15 mouse cellular contexts compared by ENCODE assay signal in genomic region chr2:30756962-30757715, GRCm38 (mm10). TPM values are rescaled to one million over a fixed set of nuclear protein-coding genes. Genes with fewer than 3 reads are reported as not detected.
A peak's percentile ranks its signal among the peaks of the same experiment; 100 is the strongest.
DNase-seq lines count a peak whose midpoint lies in the region; ATAC-seq and TF ChIP-seq lines count a peak whose summit lies in the region.
"Had no signal": no experiment of that assay in that cellular context is flagged by ENCODE, and none has a peak within 500 bp of the region (broad histone marks: within the 10 kb centered on the region; RNA-seq: fewer than 3 reads in every experiment).

No protein-coding gene starts in this region.

- peak overlapping the region; percentile 95 for H3K27ac ChIP-seq in forebrain, embryonic 11.5 days (ENCODE audit: low read depth, low read length)
- no peak overlapping the region for H3K27ac ChIP-seq in forebrain, embryonic 15.5 days (replicated peaks)
- peak overlapping the region; percentile 99 for H3K27ac ChIP-seq in kidney, embryonic 15.5 days
- peak overlapping the region; percentile 29; the same call in 1 of the 2 replicates for H3K27ac ChIP-seq in ES-E14 (ENCODE audit: insufficient read depth, low read depth, low read length, poor library complexity, severe bottlenecking)
- peak overlapping the region; percentile 98; the same call in 1 of the 2 replicates for H3K27ac ChIP-seq in limb, embryonic 12.5 days

- H3K36me3 ChIP-seq in forebrain, embryonic 11.5 days (ENCODE audit: control insufficient read depth, insufficient read depth, low read length), result no peaks in the 10 kb centered on the region
- H3K36me3 ChIP-seq in forebrain, embryonic 15.5 days, result no peaks in the 10 kb centered on the region
- H3K36me3 ChIP-seq in kidney, embryonic 15.5 days, result no peaks in the 10 kb centered on the region
- H3K36me3 ChIP-seq in ES-E14 (ENCODE audit: control insufficient read depth, insufficient read depth, low read length, poor library complexity, severe bottlenecking), result no peaks in the 10 kb centered on the region
- H3K36me3 ChIP-seq in limb, embryonic 12.5 days, result no peaks in the 10 kb centered on the region
- H3K36me3 ChIP-seq: neural tube, embryonic 12.5 days had no signal

- H3K9ac ChIP-seq in forebrain, embryonic 11.5 days (ENCODE audit: low read length), result no peak overlapping the region
- no peak overlapping the region for H3K9ac ChIP-seq in forebrain, embryonic 15.5 days (replicated peaks)
- H3K9ac ChIP-seq in kidney, embryonic 15.5 days, result no peak overlapping the region
- H3K9ac ChIP-seq in ES-E14 (ENCODE audit: insufficient read depth, low read depth, low read length, poor library complexity, severe bottlenecking), result no peak overlapping the region
- no peak overlapping the region for H3K9ac ChIP-seq in limb, embryonic 12.5 days (replicated peaks)
- H3K9ac ChIP-seq: neural tube, embryonic 12.5 days had no signal

- ATAC-seq in forebrain, embryonic 11.5 days (replicated peaks; ENCODE audit: low FRiP score), result no peak
- no peak for ATAC-seq in forebrain, embryonic 15.5 days (replicated peaks)
- ATAC-seq in kidney, embryonic 15.5 days (replicated peaks; ENCODE audit: low FRiP score), result no peak
- no peak for ATAC-seq in limb, embryonic 12.5 days (ENCODE audit: insufficient number of reproducible peaks, insufficient read depth, low FRiP score, low TSS enrichment, low read depth)
- ATAC-seq: forebrain, embryonic 16.5 days had no signal

- no peak for DNase-seq in forebrain, embryonic 11.5 days (ENCODE audit: low spot score)
- no peak for DNase-seq in kidney, postnatal 36 days
- DNase-seq in ES-E14 (ENCODE audit: low read depth, low spot score), result no peak
- DNase-seq in yolk sac, embryonic 10.5 days (ENCODE audit: low spot score), result no peak
- DNase-seq in urinary bladder, postnatal 36 days (ENCODE audit: low spot score in 2 of 2), result no peak
- DNase-seq: adrenal gland, adult 8-10 months; layer of hippocampus, adult 9-11 months; left cerebral cortex, postnatal 4 days; thymus, postnatal 36 days had no signal

- peaks cover 3% of the 10 kb centered on the region; the same call in 1 of the 2 replicates for H3K9me3 ChIP-seq in forebrain, embryonic 11.5 days (ENCODE audit: control insufficient read depth, low read length)
- H3K9me3 ChIP-seq in forebrain, embryonic 15.5 days, result no peaks in the 10 kb centered on the region
- peaks cover 5% of the 10 kb centered on the region; the same call in 1 of the 2 replicates for H3K9me3 ChIP-seq in kidney, embryonic 15.5 days (replicated peaks)
- no peaks in the 10 kb centered on the region for H3K9me3 ChIP-seq in ES-E14 (ENCODE audit: control insufficient read depth, insufficient read depth, low read depth, low read length)
- H3K9me3 ChIP-seq in limb, embryonic 12.5 days, result peaks cover 9% of the 10 kb centered on the region

- in situ Hi-C loops in ES-E14 (cut with MboI; ENCODE audit: low sequenced_read_pairs in 2 of 2, unreplicated experiment in 2 of 2), result no loop called here

- no peak overlapping the region for H3K4me2 ChIP-seq in forebrain, embryonic 11.5 days (ENCODE audit: low read depth, low read length, severe bottlenecking)
- H3K4me2 ChIP-seq in forebrain, embryonic 15.5 days (replicated peaks), result no peak overlapping the region
- no peak overlapping the region for H3K4me2 ChIP-seq in kidney, embryonic 15.5 days
- H3K4me2 ChIP-seq in limb, embryonic 12.5 days, result no peak overlapping the region
- H3K4me2 ChIP-seq: neural tube, embryonic 12.5 days had no signal

- peaks cover 29% of the 10 kb centered on the region for H3K4me1 ChIP-seq in forebrain, embryonic 11.5 days (replicated peaks; ENCODE audit: control insufficient read depth, insufficient read depth, low read length)
- H3K4me1 ChIP-seq in forebrain, embryonic 15.5 days, result peaks cover 27% of the 10 kb centered on the region
- H3K4me1 ChIP-seq in kidney, embryonic 15.5 days, result peaks cover 59% of the 10 kb centered on the region
- H3K4me1 ChIP-seq in ES-E14 (ENCODE audit: control insufficient read depth in 2 of 2, insufficient read depth in 2 of 2, low read length in 2 of 2, poor library complexity in 1 of 2), result peaks cover 18 to 40% of the 10 kb centered on the region in 2 experiments
- peaks cover 51% of the 10 kb centered on the region for H3K4me1 ChIP-seq in limb, embryonic 12.5 days (replicated peaks)

- H3K4me3 ChIP-seq in forebrain, embryonic 11.5 days (ENCODE audit: low read depth, low read length), result no peak overlapping the region
- no peak overlapping the region for H3K4me3 ChIP-seq in forebrain, embryonic 15.5 days
- no peak overlapping the region for H3K4me3 ChIP-seq in kidney, embryonic 15.5 days (replicated peaks)
- no peak overlapping the region for H3K4me3 ChIP-seq in ES-E14 (ENCODE audit: insufficient read depth in 1 of 2, low read depth in 1 of 2, low read length in 2 of 2, poor library complexity in 1 of 2, severe bottlenecking in 1 of 2)
- no peak overlapping the region for H3K4me3 ChIP-seq in limb, embryonic 12.5 days (replicated peaks)
- H3K4me3 ChIP-seq: megakaryocyte, embryonic 14.5 days; neural tube, embryonic 12.5 days had no signal

- 87% methylated on average over 10 of the region's 10 CpGs for WGBS in forebrain, embryonic 11.5 days
- WGBS in forebrain, embryonic 15.5 days, result 88% methylated on average over 10 of the region's 10 CpGs
- 88% methylated on average over 10 of the region's 10 CpGs for whole genome bisulfite sequencing in kidney, embryonic 15.5 days
- WGBS in limb, embryonic 12.5 days, result 83% methylated on average over 10 of the region's 10 CpGs

- H3K27me3 ChIP-seq in forebrain, embryonic 11.5 days (ENCODE audit: control insufficient read depth, insufficient read depth, low read length), result no peaks in the 10 kb centered on the region
- no peaks in the 10 kb centered on the region for H3K27me3 ChIP-seq in forebrain, embryonic 15.5 days
- no peaks in the 10 kb centered on the region for H3K27me3 ChIP-seq in kidney, embryonic 15.5 days
- H3K27me3 ChIP-seq in limb, embryonic 12.5 days, result no peaks in the 10 kb centered on the region
- H3K27me3 ChIP-seq: neural tube, embryonic 12.5 days had no signal

TF ChIP-seq in ES-E14, 5 proteins besides CTCF, POLR2A, EP300 and RAD21:
- TF ChIP-seq CHD2 (IDR thresholded peaks at IDR 0.05; ENCODE audit: low read depth, low read length) (no peak), ZNF384 (IDR thresholded peaks at IDR 0.05; ENCODE audit: low read depth, low read length) (no peak), HCFC1 (IDR thresholded peaks at IDR 0.05; ENCODE audit: borderline replicate concordance, insufficient read depth, low read length) (no peak), MAFK (IDR thresholded peaks at IDR 0.05; ENCODE audit: insufficient read depth, low read depth, low read length) (no peak), ZC3H11A (IDR thresholded peaks at IDR 0.05; ENCODE audit: borderline replicate concordance, low read depth, low read length) (no peak)

RNA-seq across cellular contexts. Expression of gene 1700001O22Rik, which starts 46.3 kb away (rescaled TPM):
- 4.2 and 4.6 TPM in 2 replicates for polyA plus RNA-seq in forebrain, embryonic 11.5 days (2014; fragmentation: Nextera tagmentation; extraction: Ambion mirVana)
- polyA plus RNA-seq in forebrain, embryonic 15.5 days (2015; fragmentation: Nextera tagmentation; extraction: Ambion mirVana), result 2.6 and 3.7 TPM in 2 replicates
- polyA plus RNA-seq in kidney, embryonic 15.5 days (2015; fragmentation: Nextera tagmentation; extraction: Ambion mirVana), result 3.5 TPM in 2 replicates
- total RNA-seq in ES-E14 (2012; rRNA removed), result 1.9 and 2.6 TPM in 2 replicates
- polyA plus RNA-seq in limb, embryonic 12.5 days (2016; fragmentation: Nextera tagmentation; extraction: Ambion mirVana), result 3.1 and 5.4 TPM in 2 replicates

RNA-seq across cellular contexts. Expression of gene Ntmt1, which starts 50.5 kb away (rescaled TPM):
- polyA plus RNA-seq in forebrain, embryonic 11.5 days (2014; fragmentation: Nextera tagmentation; extraction: Ambion mirVana), result 102 and 118 TPM in 2 replicates
- polyA plus RNA-seq in forebrain, embryonic 15.5 days (2015; fragmentation: Nextera tagmentation; extraction: Ambion mirVana), result 117 and 131 TPM in 2 replicates
- polyA plus RNA-seq in kidney, embryonic 15.5 days (2015; fragmentation: Nextera tagmentation; extraction: Ambion mirVana), result 82.6 and 96.6 TPM in 2 replicates
- total RNA-seq in ES-E14 (2012; rRNA removed), result 47.3 and 55.2 TPM in 2 replicates
- polyA plus RNA-seq in limb, embryonic 12.5 days (2016; fragmentation: Nextera tagmentation; extraction: Ambion mirVana), result 103 and 108 TPM in 2 replicates
